ENCODE assay signal across 16 mouse cellular contexts in the genomic region with DNA sequence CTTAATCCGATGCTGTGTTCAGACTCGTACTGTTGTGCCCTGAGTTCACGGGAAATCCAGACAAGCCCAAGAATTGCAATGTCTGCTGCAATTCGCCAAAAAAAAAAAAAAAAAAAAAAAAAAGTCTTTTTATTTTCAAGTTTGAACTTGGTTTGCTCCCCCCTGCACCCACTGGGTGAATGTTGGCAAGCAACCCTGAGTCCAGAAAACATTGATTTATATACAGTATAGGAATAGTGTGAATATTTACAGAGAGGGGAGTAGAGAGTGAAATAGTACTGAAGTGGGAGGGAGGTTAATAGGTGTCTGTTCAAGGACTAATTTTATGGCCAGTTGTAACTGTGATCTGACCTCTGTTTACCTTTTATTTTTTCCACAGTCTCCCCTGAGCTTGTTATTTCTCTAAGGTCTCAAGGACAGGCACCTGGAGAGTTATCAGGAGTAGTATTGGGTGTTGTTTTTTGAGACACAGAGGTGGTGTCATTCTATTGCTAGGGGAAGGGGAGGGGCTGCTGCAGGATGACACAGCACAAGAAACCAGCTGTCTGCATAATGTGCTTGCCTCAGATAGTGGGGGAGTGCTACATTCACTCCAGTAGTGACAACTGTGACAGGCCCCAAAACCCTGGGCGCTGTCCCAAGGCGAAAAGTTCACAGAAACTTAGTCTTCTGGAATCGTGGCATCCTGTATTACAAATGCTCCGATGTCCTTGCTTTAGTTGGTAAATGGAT.
DNase-seq lines count a peak whose midpoint lies in the region; ATAC-seq lines count a peak whose summit lies in the region.
"Had no signal": no experiment of that assay in that cellular context is flagged by ENCODE, and none has a peak within 500 bp of the region (broad histone marks: within the 10 kb centered on the region; RNA-seq: fewer than 3 reads in every experiment).

No protein-coding gene starts in this region.

- no peaks in the 10 kb centered on the region for H3K9me3 ChIP-seq in kidney, embryonic 14.5 days (ENCODE audit: control insufficient read depth, low read length)
- H3K9me3 ChIP-seq in liver, embryonic 16.5 days (replicated peaks; ENCODE audit: control insufficient read depth, low read length) = no peaks in the 10 kb centered on the region
- H3K9me3 ChIP-seq: embryonic facial prominence, embryonic 13.5 days; limb, embryonic 10.5 days; midbrain, embryonic 12.5 days had no signal

- no peak overlapping the region for H3K9ac ChIP-seq in kidney, embryonic 14.5 days (ENCODE audit: low read depth, low read length)
- H3K9ac ChIP-seq in liver, embryonic 16.5 days (ENCODE audit: low read depth, low read length) = no peak overlapping the region
- H3K9ac ChIP-seq: embryonic facial prominence, embryonic 13.5 days; midbrain, embryonic 12.5 days had no signal

- no peak overlapping the region for H3K4me2 ChIP-seq in kidney, embryonic 14.5 days (replicated peaks; ENCODE audit: low read depth, low read length)
- no peak overlapping the region for H3K4me2 ChIP-seq in liver, embryonic 16.5 days (ENCODE audit: low read depth, low read length)
- H3K4me2 ChIP-seq: embryonic facial prominence, embryonic 13.5 days; midbrain, embryonic 12.5 days had no signal

- 55% methylated on average over 8 of the region's 8 CpGs for WGBS in kidney, embryonic 14.5 days
- 55% methylated on average over 8 of the region's 8 CpGs for WGBS in liver, embryonic 16.5 days (ENCODE audit: insufficient replicate concordance)

- DNase-seq in kidney, postnatal 10 days = no peak
- DNase-seq in R1 (ENCODE audit: low read depth, low spot score) = peak; percentile 70
- no peak for DNase-seq in left cerebral cortex, adult 18-20 months (ENCODE audit: low spot score in 2 of 2)
- DNase-seq: cerebellum, adult 9-10 months; gastrocnemius, postnatal 14 days; right cerebral cortex, postnatal 4 days had no signal

- ATAC-seq in kidney, embryonic 14.5 days (ENCODE audit: low FRiP score, low TSS enrichment) = peak; percentile 76
- ATAC-seq in common myeloid progenitor, adult 5-6 weeks (replicated peaks; ENCODE audit: low read depth, poor library complexity, severe bottlenecking) = peak; percentile 39; the same call in 1 of the 2 replicates
- ATAC-seq in liver, embryonic 16.5 days (ENCODE audit: low read depth) = peak; percentile 99
- ATAC-seq in inflammation-experienced regulatory T-cells, adult 6 months = no peak
- ATAC-seq: activated CD4-positive, CD25-positive, alpha-beta regulatory T cell, adult 4 months; forebrain, embryonic 16.5 days; intestine, embryonic 16.5 days had no signal

- H3K4me3 ChIP-seq in kidney, embryonic 14.5 days (ENCODE audit: low read length) = no peak overlapping the region
- H3K4me3 ChIP-seq in liver, embryonic 16.5 days (ENCODE audit: low read depth, low read length) = no peak overlapping the region
- H3K4me3 ChIP-seq: embryonic facial prominence, embryonic 13.5 days; limb, embryonic 10.5 days; midbrain, embryonic 12.5 days had no signal

- H3K27ac ChIP-seq in kidney, embryonic 14.5 days (ENCODE audit: low read depth, low read length) = no peak overlapping the region
- H3K27ac ChIP-seq in liver, embryonic 16.5 days (ENCODE audit: low read length) = no peak overlapping the region; the same call in 1 of the 2 replicates
- H3K27ac ChIP-seq: embryonic facial prominence, embryonic 13.5 days; limb, embryonic 10.5 days; midbrain, embryonic 12.5 days had no signal

- no peaks in the 10 kb centered on the region for H3K27me3 ChIP-seq in kidney, embryonic 14.5 days (ENCODE audit: control insufficient read depth, insufficient read depth, low read length)
- H3K27me3 ChIP-seq in liver, embryonic 16.5 days (ENCODE audit: control insufficient read depth, insufficient read depth, low read depth, low read length) = no peaks in the 10 kb centered on the region
- H3K27me3 ChIP-seq: embryonic facial prominence, embryonic 13.5 days; midbrain, embryonic 12.5 days had no signal

- H3K4me1 ChIP-seq in kidney, embryonic 14.5 days (ENCODE audit: control insufficient read depth, insufficient read depth, low read length) = no peaks in the 10 kb centered on the region
- H3K4me1 ChIP-seq in liver, embryonic 16.5 days (ENCODE audit: control insufficient read depth, low read depth, low read length) = no peaks in the 10 kb centered on the region
- H3K4me1 ChIP-seq: embryonic facial prominence, embryonic 13.5 days; limb, embryonic 10.5 days; midbrain, embryonic 12.5 days had no signal

- no peaks in the 10 kb centered on the region for H3K36me3 ChIP-seq in kidney, embryonic 14.5 days (ENCODE audit: control insufficient read depth, insufficient read depth, low read length)
- no peaks in the 10 kb centered on the region for H3K36me3 ChIP-seq in liver, embryonic 16.5 days (ENCODE audit: control insufficient read depth, insufficient read depth)
- H3K36me3 ChIP-seq: embryonic facial prominence, embryonic 13.5 days; limb, embryonic 10.5 days; midbrain, embryonic 12.5 days had no signal
